Mouse (Mus musculus) embryonic fibroblast, embryonic 13.5 days (primary cell): ENCODE results near the gene Pold2.

Experiments
- CTCF ChIP-seq: IDR thresholded peaks from 2 replicates; pipeline ENCODE4 v1.5.1; 2011; ENCODE audit warnings: mild to moderate bottlenecking, control low read depth, low read length, moderate library complexity, borderline replicate concordance; ENCODE audit not compliant: insufficient read depth
- POLR2A ChIP-seq: IDR thresholded peaks from 2 replicates; pipeline ENCODE4 v1.6.1; 2011; ENCODE audit warnings: low read depth, mild to moderate bottlenecking, control low read depth, low read length, moderate library complexity

GRCm38 (mm10) chr11:5870069-5870468 is 8.0 kb downstream of the Pold2 start:
- TF ChIP-seq CTCF (no peak), POLR2A (no peak)
